Mouse (Mus musculus): ENCODE measurements at regions not wholly inside any gene's neighbourhood (a gene's known extent, or its start where the extent isn't known, plus 50 kb on each side); places are given as distances from the start of the nearest gene placed in this dataset.

DNA sequence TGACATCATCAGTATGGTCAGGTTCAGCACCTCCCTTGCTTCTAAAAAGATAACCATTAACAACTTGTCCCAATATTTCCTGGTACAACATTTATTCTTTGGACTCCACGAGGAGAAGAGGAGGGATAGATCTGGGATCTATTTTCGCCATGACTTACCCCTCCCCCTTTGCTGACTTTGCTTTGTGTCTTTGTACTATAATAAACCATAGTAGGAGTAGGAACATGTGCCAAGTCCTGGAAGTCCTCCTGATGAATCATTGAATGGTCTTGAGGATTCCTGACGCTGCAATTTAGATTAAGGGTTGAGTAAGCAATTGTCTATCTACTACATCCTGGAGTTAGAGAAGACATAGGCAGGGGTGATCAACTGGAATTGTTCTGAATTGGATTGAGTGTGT lies 71.2 kb downstream of the Rbm11 start:
- DNase-seq (ENCODE audit: low read depth, low spot score): no peak

DNA sequence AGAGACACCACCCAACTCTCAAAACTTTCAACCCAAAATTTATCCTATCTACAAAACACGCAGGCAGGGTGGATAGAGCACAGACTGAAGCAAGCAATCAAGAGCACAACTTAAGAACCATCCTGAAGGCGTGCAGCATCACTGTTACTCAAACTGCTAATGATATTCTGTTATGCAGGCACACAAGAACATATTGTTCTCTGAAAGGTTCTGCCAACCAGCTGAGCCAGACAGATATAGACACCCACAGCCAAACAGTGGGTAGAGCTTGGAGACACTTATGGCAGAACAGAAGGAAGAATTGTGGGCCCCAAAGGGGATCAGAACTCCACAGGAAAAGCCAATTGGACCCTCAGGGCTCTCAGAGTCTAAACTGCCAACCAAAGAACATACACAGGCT lies 74.9 kb downstream of the Rbm11 start:
- no peak for DNase-seq (ENCODE audit: low read depth, low spot score)

DNA sequence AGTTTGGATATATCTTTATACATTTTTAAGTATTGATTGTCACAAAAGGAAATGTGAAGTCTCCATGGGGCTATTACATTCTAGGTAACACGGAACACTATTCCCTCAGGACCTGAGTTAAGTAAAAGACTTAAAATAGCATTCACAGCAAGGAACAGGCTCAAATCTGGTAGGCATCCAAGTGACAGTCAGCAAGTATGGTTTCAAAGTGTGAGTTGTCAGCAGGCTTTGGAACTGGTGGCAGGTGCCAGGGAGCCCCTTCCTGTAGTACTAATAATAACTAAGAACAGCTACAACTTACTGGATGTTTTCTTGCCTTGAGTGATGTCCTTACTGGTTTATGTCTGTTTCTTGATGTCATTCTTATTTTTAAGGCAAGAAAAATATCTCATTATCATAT lies 79.5 kb downstream of the Rbm11 start:
- DNase-seq (ENCODE audit: low read depth, low spot score): no peak

DNA sequence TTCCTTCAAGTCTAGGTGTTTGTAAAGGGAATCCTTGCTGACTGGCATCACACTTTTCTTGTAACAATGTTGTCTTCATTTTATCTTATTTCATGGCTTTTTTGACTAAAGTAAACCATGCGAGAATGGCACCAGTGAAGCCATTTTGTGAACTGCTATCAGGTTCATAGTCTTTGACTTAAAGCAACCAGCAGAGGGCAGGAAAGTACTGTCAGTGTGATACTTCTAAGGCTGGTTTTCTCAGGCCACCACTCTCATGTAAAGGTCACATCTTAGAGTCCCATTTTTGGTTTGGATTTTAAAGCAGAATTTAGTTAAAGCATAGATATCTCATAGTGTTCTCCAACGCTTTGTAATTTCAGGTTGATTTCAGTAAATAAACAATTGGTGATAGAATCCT lies 83.2 kb downstream of the Rbm11 start:
- DNase-seq (ENCODE audit: low read depth, low spot score): peak; percentile 69

DNA sequence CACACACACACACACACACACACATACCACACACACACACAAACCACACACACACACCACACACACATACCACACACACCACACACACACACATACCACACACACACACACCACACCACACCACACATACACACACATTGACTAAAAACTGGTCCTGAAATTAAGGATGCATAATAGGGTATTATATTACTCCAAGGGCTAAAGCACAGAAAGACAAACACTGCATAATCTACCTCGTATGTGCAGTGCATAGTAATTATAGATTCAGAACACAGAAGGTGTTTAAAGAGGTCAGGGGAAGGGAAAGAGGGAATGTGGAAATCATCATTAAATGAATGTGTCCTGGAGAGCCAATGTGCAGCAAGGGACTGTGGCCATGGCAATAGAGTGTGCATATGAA lies 84.5 kb downstream of the Rbm11 start:
- no peak for DNase-seq (ENCODE audit: low read depth, low spot score)

Measured in ZHBTc4 (cell line).